Mouse (Mus musculus): ENCODE results near the gene Ifitm6.
"Not testable (repeated sequence)": the region's sequence is repeated elsewhere in the genome, so short reads cannot be mapped to it uniquely, and the experiment has no call there.

The Ifitm6 gene

DNA sequence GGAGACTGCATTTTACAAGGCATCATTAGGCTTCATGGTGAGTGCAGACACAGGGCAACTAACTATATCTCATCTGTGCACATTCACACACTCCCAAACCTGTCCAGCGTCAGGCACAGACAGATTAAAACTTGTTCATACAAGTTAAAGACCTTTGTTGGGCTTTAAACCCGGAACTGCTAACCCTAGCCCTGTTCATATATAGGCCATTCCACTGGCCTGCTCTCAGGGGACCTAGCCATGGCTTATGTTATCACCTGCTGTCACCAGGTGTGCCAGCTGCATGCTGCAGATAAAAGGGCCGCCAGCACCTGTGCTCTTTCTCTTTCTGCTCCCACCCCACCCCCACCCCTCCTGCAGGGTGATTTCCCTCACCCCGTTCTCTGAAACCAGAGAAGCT lies 24.8 kb upstream of the Ifitm6 start:
- in situ Hi-C loops (cut with MboI, MseI), result no loop called here

- in situ Hi-C loops (cut with MboI, MseI), result no loop called here
Observed at GRCm38 (mm10) chr7:141041661-141042060, 23.9 kb upstream of the Ifitm6 start.

DNA sequence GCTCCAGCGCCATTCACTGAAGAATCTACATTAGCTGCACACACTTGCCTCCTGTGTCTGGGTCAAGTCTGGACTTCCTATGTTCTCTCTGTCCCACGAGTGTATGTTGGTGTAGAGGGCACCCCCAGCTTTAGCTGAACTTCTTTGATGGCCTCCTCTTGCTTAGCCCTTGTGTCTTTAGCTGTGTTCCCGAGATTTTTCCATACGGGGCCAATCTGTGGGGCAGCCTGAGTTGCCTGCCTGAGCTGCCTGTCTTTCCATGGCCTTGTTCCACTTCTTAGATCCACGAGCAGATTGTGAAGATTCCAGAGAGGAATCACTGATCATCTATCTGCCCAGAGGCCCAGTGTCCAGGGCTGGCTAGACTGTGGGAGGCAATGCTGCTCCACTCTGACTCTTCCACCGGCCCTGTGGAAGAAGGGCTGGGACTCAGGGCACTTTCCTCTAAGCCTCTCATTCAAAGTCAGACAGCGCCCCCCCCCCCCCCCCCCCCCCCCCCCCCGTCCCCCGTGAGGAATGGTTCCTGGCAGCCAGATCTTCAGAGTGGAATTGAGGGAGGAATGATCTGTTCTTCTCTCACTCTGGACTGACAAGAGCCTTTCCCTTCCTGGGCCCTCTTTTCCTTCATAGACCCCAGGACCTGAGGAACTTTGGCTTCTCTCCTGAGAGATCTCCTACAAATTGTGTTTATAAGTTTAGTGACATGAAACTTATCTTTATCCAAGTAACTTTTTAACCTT lies 23.3 kb upstream of the Ifitm6 start:
- in situ Hi-C loops (cut with MboI, MseI), result no loop called here

DNA sequence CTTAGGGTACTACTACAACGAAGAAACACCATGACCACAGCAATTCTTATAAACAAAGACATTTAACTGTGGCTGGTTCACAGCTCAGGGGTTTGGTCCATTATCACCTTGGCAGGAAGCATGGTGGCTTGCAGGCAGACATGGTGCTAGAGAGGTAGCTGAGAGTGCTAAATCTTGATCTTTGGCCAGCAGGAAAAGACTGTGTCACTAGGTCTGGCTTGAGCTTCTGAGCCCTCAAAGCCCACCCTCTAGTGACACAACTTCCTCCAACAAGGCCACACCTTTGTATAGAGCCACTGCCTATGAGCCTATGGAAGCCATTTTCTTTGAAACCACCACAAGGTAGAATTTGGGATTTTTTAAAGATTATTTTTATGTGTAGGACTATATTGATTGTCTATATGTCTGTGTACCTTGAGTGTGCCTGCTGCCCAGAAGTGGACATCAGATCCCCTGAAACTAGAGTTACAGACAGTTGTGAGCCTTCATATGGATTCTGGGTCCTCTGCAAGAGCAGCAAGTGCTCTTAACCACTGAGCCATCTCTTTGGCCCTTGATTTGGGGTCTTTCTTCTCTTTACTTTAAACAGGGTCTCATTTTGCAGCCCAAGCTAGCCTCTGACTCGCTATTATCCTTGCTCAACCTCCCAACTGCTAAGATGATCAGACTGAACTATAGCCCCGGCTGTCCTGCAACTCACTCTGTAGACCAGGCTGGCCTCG lies 21.8 kb upstream of the Ifitm6 start:
- in situ Hi-C loops (cut with MboI, MseI), result no loop called here

DNA sequence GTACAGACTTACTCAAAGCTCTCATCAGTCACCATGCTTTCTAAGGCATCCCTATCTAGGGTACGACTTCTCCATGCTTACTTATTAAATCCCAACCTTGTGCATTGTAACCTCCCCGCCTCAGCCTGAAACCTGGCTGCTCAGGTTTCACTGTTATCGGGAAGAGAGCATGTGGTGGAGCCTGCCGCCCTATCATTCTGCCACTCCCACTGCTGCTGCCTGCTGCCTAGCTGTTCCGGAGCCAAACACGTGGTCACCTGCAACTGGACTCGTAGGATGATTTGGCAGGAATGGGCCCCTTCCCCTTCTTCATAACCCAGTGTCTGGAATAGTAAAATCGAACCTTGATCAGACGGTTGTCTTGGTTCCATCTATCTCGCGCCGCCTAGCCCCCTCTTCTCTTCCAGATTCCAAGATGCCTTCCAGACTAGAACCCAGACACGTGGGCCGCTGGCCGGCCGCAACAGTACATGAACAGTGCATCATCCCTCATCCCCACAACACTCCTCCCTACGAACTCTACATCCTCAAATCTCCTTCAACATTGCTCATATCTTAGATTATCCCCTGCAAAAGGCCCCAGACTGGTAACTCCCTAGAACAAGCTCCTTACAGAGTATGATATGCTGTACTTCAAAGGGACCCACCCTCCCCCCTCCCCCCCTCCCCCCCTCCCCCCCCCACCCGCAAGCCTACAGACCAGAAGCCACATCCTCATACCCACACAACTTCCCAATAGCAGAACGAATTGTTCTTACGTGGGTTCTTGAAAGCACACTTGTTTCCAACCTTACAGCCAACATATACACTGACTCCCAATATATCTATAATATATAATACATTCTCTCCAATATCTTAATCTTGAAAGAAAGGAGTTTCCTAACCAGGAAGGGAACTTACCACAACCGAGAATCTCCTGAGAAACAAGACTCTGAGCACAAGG lies 20.6 kb upstream of the Ifitm6 start:
- in situ Hi-C loops (cut with MboI, MseI), result no loop called here

DNA sequence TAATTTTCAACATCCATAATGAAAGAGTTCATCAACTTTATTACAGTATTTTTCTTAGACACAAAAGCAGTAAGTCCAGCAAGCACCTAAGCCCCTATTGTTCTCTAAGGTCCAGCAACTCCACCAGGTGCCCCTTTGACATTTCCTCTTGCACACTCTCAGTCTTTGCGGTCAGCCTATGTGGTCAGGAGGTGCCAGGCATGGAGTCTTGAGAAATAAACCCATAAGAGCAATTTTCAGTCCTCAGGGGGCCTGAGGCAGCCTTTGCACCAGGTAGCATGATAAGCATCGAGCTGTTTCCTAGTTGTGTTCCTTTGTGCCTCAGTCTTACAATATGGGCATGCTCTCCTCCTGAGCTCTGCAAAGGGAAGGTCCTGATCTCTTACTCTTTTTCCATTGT lies 18.9 kb upstream of the Ifitm6 start:
- in situ Hi-C loops (cut with MboI, MseI), result not testable (repeated sequence)

DNA sequence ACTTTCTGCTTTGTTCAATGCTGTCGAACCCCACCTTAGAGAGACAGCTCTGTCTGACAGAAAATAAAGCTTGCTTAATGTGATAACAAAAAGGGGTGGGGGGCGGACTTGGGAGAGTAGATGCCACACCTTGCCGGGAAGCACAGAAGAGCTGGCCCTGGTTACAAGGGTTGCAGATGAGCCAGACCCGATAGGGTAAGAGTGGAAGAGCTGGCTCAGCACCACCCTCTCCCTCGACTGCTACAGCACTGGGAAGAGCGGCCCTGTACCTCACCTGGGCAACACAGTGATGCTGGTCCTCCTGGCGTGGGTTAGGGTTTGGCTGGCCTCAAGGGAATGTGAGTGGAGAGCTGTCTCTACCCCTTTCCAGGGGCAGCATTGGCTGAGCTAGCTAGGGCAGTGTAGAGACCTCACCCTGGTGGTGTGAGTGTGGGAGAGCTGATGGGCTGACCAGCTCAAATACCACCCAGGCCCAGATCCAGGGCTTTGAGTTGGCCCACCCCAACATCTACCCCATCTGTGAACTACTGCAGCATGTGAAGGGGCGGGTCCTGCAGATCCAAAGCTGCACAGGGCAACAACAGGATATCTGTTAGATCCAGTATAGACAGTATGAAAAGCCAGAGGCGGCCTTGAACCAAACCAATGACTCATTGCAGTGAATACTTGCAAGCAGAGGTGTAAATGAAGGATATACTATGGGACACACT lies 14.9 kb upstream of the Ifitm6 start:
- in situ Hi-C loops (cut with MboI, MseI), result no loop called here

- in situ Hi-C loops (cut with MboI, MseI), result no loop called here
Observed at GRCm38 (mm10) chr7:141030390-141030789, 12.7 kb upstream of the Ifitm6 start.

DNA sequence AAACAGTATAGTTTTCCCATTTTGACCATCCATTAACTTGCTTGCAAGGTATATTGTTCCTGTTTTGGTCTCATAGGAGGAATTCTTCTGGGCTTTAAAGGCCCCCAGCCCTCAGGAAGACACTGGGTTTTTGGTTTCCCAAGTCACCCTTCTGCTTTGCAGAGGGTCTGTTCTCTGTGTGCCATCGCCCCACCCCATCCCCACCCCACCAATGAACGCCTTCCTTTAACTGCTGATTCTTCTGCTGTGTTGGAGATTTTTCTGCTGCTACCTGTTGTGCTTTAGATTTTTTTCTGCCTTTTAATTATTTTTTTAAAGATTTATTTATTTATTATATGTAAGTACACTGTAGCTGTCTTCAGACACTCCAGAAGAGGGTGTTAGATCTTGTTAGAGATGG lies 11.1 kb upstream of the Ifitm6 start, which contains the start of gene Gm17387:
TSS of gene Gm17387 (plus strand) at position 301 of the 400 bp plus-strand sequence.
- in situ Hi-C loops (cut with MboI, MseI), result no loop called here

- in situ Hi-C loops (cut with MboI, MseI), result no loop called here
Observed at GRCm38 (mm10) chr7:141026740-141027098, 9.0 kb upstream of the Ifitm6 start.

- in situ Hi-C loops (cut with MboI, MseI), result no loop called here
Observed at GRCm38 (mm10) chr7:141026097-141026739, 8.5 kb upstream of the Ifitm6 start.

GRCm38 (mm10) chr7:141024865-141025838 lies 7.4 kb upstream of the Ifitm6 start:
- in situ Hi-C loops (cut with MboI, MseI), result no loop called here

- in situ Hi-C loops (cut with MboI, MseI), result no loop called here
Observed at GRCm38 (mm10) chr7:141021489-141022449, 4.0 kb upstream of the Ifitm6 start.

GRCm38 (mm10) chr7:141019028-141019427 lies 1.3 kb upstream of the Ifitm6 start:
- in situ Hi-C loops (cut with MboI, MseI), result no loop called here

DNA sequence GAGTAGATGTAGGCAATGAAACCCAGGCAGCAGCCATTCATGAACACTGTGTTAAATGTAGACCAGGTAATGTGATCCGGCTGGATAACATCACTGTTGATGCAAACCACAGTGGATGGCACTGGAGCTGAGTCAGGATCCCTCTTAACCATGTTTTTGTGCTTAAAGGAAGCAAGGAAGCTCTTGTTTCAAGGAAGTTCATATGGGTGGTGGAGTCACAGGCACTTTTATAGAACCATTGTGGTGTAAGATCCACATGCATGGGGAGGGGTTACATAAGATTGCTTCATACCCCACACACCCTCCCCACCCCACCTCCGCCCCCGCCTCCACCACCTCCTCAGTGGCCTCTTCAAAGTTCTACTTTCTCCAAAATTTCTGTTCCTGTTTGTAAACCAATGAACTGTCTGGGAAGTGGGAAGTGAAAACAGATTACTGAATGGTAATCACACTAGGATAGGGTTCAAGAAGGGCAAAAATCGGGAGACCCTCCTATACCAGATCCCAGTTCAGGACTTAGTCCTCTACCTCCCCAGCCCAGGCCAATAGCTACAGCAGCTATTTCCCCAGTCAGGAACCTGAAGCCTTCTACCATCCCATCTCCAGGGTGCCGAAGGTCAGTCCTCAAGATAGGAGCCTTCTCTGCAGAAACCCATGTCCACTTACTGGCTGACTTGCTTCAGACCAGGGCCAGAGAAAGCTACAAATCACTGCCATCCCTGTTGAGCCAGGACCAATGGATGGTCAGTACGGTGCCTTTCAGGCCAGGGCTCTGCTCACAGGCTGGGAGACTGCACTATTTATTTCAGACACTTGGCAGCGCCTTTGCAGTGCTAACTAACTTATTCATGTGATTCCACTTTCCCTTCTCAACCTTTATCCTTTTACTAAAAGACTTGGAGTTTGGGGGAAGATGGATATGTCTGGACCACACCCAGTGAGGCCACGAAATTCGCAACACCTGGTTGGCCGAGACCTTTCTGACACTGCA lies 722 bp downstream of the Ifitm6 start:
- in situ Hi-C loops (cut with MboI, MseI), result no loop called here

DNA sequence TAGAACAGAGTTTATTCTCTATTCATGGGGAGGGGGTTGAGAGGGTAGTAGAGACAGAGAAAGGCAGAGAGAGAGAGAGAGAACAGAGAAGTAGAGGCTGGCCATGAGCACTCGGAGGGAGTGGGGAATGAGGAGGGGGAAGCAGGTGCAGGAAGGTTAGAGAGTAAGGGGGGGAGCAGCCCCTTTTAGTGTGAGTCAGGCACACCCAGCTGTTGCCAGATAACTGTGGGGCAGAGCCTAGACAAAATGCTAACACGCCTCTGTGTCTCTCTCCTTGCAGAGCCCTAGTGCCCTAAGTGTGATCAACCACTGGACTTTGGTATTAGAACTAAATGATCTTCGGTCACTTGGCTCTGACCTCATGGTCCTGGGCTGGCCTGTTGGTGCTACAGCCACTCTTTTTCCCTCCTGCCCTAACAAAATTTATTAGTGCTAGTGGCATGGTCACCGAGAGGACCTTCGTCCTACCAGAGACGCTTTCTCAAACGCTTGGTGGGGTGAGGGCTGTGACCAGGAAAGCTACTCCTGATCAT lies 6.4 kb downstream of the Ifitm6 start:
- in situ Hi-C loops (cut with MboI, MseI), result loop anchor here (5.0 kb wide), 1 partner anchor 36 kb away; no protein-coding TSS in a partner anchor

DNA sequence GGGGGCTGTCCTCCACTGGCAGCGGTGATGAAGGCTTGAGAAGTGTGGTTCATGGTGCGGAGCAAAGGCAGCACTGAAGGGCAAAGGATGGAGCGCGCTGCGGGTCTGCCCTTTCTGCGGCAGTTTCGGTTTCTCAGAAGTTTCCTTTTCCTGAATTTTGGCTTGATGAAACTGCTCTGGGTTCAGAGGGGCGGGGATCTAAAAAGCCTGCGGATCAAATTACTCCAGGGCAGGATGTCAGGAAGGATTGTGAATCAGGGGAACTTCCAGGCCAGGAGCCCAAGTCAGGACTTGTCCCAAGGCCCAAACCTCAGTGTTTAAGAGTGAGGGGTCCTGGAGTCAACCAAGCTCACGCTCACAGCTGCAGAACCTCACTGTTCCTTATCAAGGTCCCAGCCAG lies 7.1 kb downstream of the Ifitm6 start, which contains the start of gene Ifitm3:
TSS of gene Ifitm3 (minus strand) at position 178 of the 400 bp plus-strand sequence.
- in situ Hi-C loops (cut with MboI, MseI), result loop anchor here (5.0 kb wide), 1 partner anchor 37 kb away; no protein-coding TSS in a partner anchor
